Mouse (Mus musculus) forebrain, embryonic 16.5 days (tissue): ENCODE data around the gene Eno1. TPM values are rescaled to one million over a fixed set of nuclear protein-coding genes. Genes with fewer than 3 reads are reported as not detected.

ENCODE experiments used
- ATAC-seq: fragments of 200-750 bp; cut with Nextera tagmentation; 2 replicates; pipeline ENCODE4 v1.8.0; 2017; ENCODE audit warnings: mild to moderate bottlenecking, moderate library complexity
- H3K27ac ChIP-seq: fragments of 300-500 bp; sonication (generic); 2 replicates; pipeline ENCODE4 v1.5.1; 2014; ENCODE audit warnings: low read length, control low read depth
- H3K27me3 ChIP-seq: fragments of 300-500 bp; sonication (generic); replicated peaks from 2 replicates; pipeline ENCODE4 v1.6.1; 2014; ENCODE audit warnings: low read length; ENCODE audit not compliant: control insufficient read depth, insufficient read depth
- H3K36me3 ChIP-seq: fragments of 300-500 bp; sonication (generic); 2 replicates; pipeline ENCODE4 v1.6.1; 2014; ENCODE audit not compliant: control insufficient read depth, insufficient read depth
- H3K4me1 ChIP-seq: fragments of 300-500 bp; sonication (generic); replicated peaks from 2 replicates; pipeline ENCODE4 v1.6.1; 2014; ENCODE audit warnings: low read length; ENCODE audit not compliant: control insufficient read depth, insufficient read depth
- H3K4me2 ChIP-seq: fragments of 300-500 bp; sonication (generic); 2 replicates; pipeline ENCODE4 v1.6.1; 2014; ENCODE audit warnings: mild to moderate bottlenecking, low read length, control low read depth
- H3K4me3 ChIP-seq: fragments of 300-500 bp; sonication (generic); replicated peaks from 2 replicates; pipeline ENCODE4 v1.5.1; 2014; ENCODE audit warnings: mild to moderate bottlenecking, low read length, control low read depth
- H3K9ac ChIP-seq: fragments of 300-500 bp; sonication (generic); replicated peaks from 2 replicates; pipeline ENCODE4 v1.6.1; 2014; ENCODE audit warnings: low read depth, low read length, control low read depth
- H3K9me3 ChIP-seq: fragments of 300-500 bp; sonication (generic); 2 replicates; pipeline ENCODE4 v1.6.1; 2016; ENCODE audit warnings: low read length; ENCODE audit not compliant: control insufficient read depth
- WGBS: fragments of 180-500 bp; shearing (Covaris S2); extraction: QIAGEN DNeasy Blood & Tissue Kit; methylation state at CpG from one replicate; pipeline ENCODE4 v1.1.7; 2014; 5-methylcytosine and 5-hydroxymethylcytosine counted together
- polyA plus RNA-seq: library from polyadenylated mRNA; unstranded; fragments of >200 nt; fragmentation: Nextera tagmentation; extraction: Ambion mirVana; gene quantifications from 2 replicates; pipeline ENCODE4 v1.2.1, GENCODE M21; 2015

Gene Eno1
- 979 and 980 TPM in 2 replicates for polyA plus RNA-seq

- Histone ChIP-seq H3K36me3 (peaks cover 4% of the 10 kb centered on the region), H3K4me3 (peak within 1 kb of the TSS; percentile 71), H3K9me3 (no peaks in the 10 kb centered on the region), H3K4me2 (peak within 1 kb of the TSS; percentile 79), H3K9ac (peak within 1 kb of the TSS; percentile 93), H3K27ac (peak within 1 kb of the TSS; percentile 99), H3K4me1 (peaks cover 36% of the 10 kb centered on the region), H3K27me3 (no peaks in the 10 kb centered on the region)
- ATAC-seq, result peak; percentile 96
- WGBS, result under 1% methylated on average over 78 of the region's 78 CpGs
Measured at GRCm38 (mm10) chr4:150236521-150237481, at the start of gene Eno1. Gene Eno1, plus strand, starts transcription at chr4:150236721.

GRCm38 (mm10) chr4:150188236-150188635 lies 48.3 kb upstream of the Eno1 start:
- Histone ChIP-seq H3K4me2 (no peak overlapping the region), H3K27me3 (no peaks in the 10 kb centered on the region), H3K36me3 (no peaks in the 10 kb centered on the region), H3K27ac (no peak overlapping the region), H3K9me3 (no peaks in the 10 kb centered on the region), H3K9ac (no peak overlapping the region), H3K4me1 (no peaks in the 10 kb centered on the region), H3K4me3 (no peak overlapping the region)
- 44% methylated on average over 11 of the region's 11 CpGs for WGBS
- no peak for ATAC-seq

DNA sequence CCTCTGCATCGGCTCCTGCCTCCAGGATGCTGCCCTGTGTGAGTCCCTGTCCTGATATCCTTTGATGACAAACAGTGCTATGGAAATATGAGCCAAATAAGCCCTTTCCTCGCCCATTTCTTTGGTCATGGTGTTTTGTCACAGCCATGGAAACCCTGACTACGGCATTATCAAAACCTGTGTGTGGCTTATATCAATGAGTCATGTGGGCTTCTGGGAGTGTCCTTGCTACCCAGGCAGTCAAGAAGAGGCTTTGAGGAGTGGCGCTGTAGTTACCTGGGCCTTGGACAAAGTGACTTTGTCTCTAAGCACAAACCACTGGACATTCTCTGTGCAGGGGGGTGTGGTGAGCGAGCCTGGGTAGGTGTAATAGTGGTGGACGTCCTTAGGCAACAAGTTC lies 44.3 kb upstream of the Eno1 start:
- no peak overlapping the region for H3K4me3 ChIP-seq
- no peak overlapping the region for H3K4me2 ChIP-seq
- H3K36me3 ChIP-seq, result no peaks in the 10 kb centered on the region
- 77% methylated on average over 6 of the region's 6 CpGs for WGBS
- H3K27me3 ChIP-seq, result no peaks in the 10 kb centered on the region
- no peaks in the 10 kb centered on the region for H3K4me1 ChIP-seq
- H3K27ac ChIP-seq, result no peak overlapping the region
- ATAC-seq, result no peak
- H3K9ac ChIP-seq, result no peak overlapping the region
- H3K9me3 ChIP-seq, result no peaks in the 10 kb centered on the region

- H3K4me1 ChIP-seq, result no peaks in the 10 kb centered on the region
- no peak overlapping the region for H3K27ac ChIP-seq
- H3K4me3 ChIP-seq, result no peak overlapping the region
- no peak overlapping the region for H3K4me2 ChIP-seq
- H3K9ac ChIP-seq, result no peak overlapping the region
- no peaks in the 10 kb centered on the region for H3K27me3 ChIP-seq
- WGBS, result 52% methylated on average over 1 of the region's 1 CpGs
- ATAC-seq, result no peak
- H3K36me3 ChIP-seq, result no peaks in the 10 kb centered on the region
- no peaks in the 10 kb centered on the region for H3K9me3 ChIP-seq
Measured at GRCm38 (mm10) chr4:150193915-150194314, 42.6 kb upstream of the Eno1 start.

- 78% methylated on average over 9 of the region's 9 CpGs for WGBS
- H3K27me3 ChIP-seq, result no peaks in the 10 kb centered on the region
- H3K27ac ChIP-seq, result no peak overlapping the region
- no peaks in the 10 kb centered on the region for H3K36me3 ChIP-seq
- H3K9ac ChIP-seq, result no peak overlapping the region
- H3K4me2 ChIP-seq, result no peak overlapping the region
- no peak overlapping the region for H3K4me3 ChIP-seq
- H3K4me1 ChIP-seq, result no peaks in the 10 kb centered on the region
- no peaks in the 10 kb centered on the region for H3K9me3 ChIP-seq
- no peak for ATAC-seq
Measured at GRCm38 (mm10) chr4:150198268-150198667, 38.3 kb upstream of the Eno1 start.

- H3K27ac ChIP-seq, result no peak within 1 kb of the TSS
- 66% methylated on average over 5 of the region's 5 CpGs for WGBS
- H3K4me2 ChIP-seq, result no peak within 1 kb of the TSS
- no peaks in the 10 kb centered on the region for H3K9me3 ChIP-seq
- H3K4me3 ChIP-seq, result no peak within 1 kb of the TSS
- no peaks in the 10 kb centered on the region for H3K36me3 ChIP-seq
- ATAC-seq, result no peak
- H3K9ac ChIP-seq, result no peak within 1 kb of the TSS
- no peaks in the 10 kb centered on the region for H3K27me3 ChIP-seq
- H3K4me1 ChIP-seq, result no peaks in the 10 kb centered on the region
Measured at GRCm38 (mm10) chr4:150201232-150201631, 35.3 kb upstream of the Eno1 start, which contains the start of gene Car6. Gene Car6, minus strand, starts transcription at chr4:150201332.

DNA sequence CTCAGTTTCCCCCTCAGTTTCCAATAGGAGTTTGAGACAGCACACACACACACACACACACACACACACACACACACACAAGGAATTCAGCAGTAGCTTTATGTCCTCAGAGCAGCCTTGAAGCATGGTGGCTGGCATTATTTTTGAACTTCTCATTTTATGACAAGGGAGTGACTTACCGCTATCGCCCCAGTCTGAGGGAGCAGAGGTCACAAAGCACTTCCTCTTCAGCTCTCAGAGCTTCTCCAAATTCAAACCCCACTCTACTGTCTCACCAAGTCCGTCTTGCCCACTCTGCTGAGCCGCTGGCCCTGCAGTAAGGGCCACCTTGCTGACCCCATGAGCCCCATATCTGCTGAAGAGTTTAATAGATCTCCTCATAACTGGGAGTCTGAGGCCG lies 33.8 kb upstream of the Eno1 start:
- Histone ChIP-seq H3K4me3 (no peak overlapping the region), H3K27me3 (no peaks in the 10 kb centered on the region), H3K4me1 (no peaks in the 10 kb centered on the region), H3K4me2 (no peak overlapping the region), H3K9me3 (no peaks in the 10 kb centered on the region), H3K27ac (no peak overlapping the region), H3K36me3 (no peaks in the 10 kb centered on the region), H3K9ac (no peak overlapping the region)
- WGBS, result 90% methylated on average over 5 of the region's 5 CpGs
- ATAC-seq, result no peak

DNA sequence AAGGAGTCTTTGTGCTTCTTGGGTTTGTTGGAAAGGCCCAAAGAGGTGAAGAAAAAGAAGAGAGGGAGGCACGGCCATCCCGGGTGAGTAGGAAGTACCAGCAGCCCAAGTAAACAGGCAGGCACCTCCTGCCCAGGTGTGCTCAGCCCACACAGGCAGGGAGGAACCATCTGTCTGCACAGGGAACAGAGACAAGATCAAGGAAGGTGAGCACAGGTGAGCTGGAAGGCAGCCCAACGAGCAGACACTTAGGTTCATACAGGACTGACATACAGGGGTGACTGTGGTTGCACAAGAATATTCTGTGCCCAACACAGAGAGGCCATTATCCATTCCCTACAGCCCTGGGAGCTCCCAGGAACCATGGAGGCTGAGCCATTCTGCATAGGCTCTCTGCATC lies 31.6 kb upstream of the Eno1 start:
- Histone ChIP-seq H3K9me3 (no peaks in the 10 kb centered on the region), H3K27me3 (no peaks in the 10 kb centered on the region), H3K4me3 (no peak overlapping the region), H3K4me2 (no peak overlapping the region), H3K4me1 (no peaks in the 10 kb centered on the region), H3K27ac (no peak overlapping the region), H3K9ac (no peak overlapping the region), H3K36me3 (no peaks in the 10 kb centered on the region)
- ATAC-seq, result no peak
- WGBS, result 72% methylated on average over 3 of the region's 3 CpGs

DNA sequence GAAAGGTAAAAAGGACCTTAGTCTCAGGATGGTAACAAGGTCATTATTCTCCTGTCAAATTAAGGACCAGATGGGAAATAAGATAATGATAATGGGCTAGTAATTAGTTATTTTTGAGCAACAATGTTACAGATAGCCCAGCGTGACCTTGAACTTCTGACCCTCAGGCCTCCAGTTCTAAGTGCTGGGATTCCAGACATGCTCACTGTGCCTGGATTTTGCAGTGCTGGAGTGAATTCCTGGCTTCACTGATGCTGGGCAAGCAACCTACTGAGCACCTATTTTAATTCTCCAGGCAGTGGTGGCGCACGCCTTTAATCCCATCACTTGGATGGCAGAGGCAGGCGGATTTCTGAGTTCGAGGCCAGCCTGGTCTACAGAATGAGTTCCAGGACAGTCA lies 26.8 kb upstream of the Eno1 start:
- Histone ChIP-seq H3K9ac (no peak overlapping the region), H3K27me3 (no peaks in the 10 kb centered on the region), H3K4me1 (peaks cover 7% of the 10 kb centered on the region; the same call in 1 of the 2 replicates), H3K9me3 (no peaks in the 10 kb centered on the region), H3K4me3 (no peak overlapping the region), H3K36me3 (no peaks in the 10 kb centered on the region), H3K4me2 (no peak overlapping the region), H3K27ac (no peak overlapping the region)
- no peak for ATAC-seq
- 94% methylated on average over 5 of the region's 5 CpGs for WGBS
